Mouse (Mus musculus): ENCODE measurements around the gene Rora. TPM values are rescaled to one million over a fixed set of nuclear protein-coding genes. Genes with fewer than 3 reads are reported as not detected.

Rora gene
- polyA plus RNA-seq, 1 experiment from 2014 or later, result 6.4 TPM

- no peak overlapping the region for H3K27ac ChIP-seq (ENCODE audit: low read depth, low read length)
- H3K27me3 ChIP-seq (ENCODE audit: control insufficient read depth, insufficient read depth, low read length), result no peaks in the 10 kb centered on the region
- no peak overlapping the region for H3K4me2 ChIP-seq (replicated peaks; ENCODE audit: low read depth, low read length)
- no peak overlapping the region for H3K9ac ChIP-seq (ENCODE audit: low read depth, low read length)
- H3K4me1 ChIP-seq (ENCODE audit: control insufficient read depth, insufficient read depth, low read length), result 0 out of 2 replicates have a peak, but pooled peaks cover 5% of the 10 kb centered on the region
- no peak overlapping the region for H3K4me3 ChIP-seq (ENCODE audit: low read length)
- no peaks in the 10 kb centered on the region for H3K36me3 ChIP-seq (ENCODE audit: control insufficient read depth, insufficient read depth, low read length)
- 88% methylated on average over 8 of the region's 8 CpGs for WGBS
- ATAC-seq (ENCODE audit: low FRiP score, low TSS enrichment), result no peak
- no peaks in the 10 kb centered on the region for H3K9me3 ChIP-seq (ENCODE audit: control insufficient read depth, low read length)
These were observed 230.1 kb downstream of the Rora start for GRCm38 (mm10) chr9:68883687-68884086.

GRCm38 (mm10) chr9:68884451-68885035 lies 231.0 kb downstream of the Rora start:
- Histone ChIP-seq H3K9ac (ENCODE audit: low read depth, low read length) (no peak overlapping the region), H3K4me3 (ENCODE audit: low read length) (no peak overlapping the region)

GRCm38 (mm10) chr9:68888670-68889069 lies 235.1 kb downstream of the Rora start:
- H3K9ac ChIP-seq (ENCODE audit: low read depth, low read length), result no peak overlapping the region
- H3K9me3 ChIP-seq (ENCODE audit: control insufficient read depth, low read length), result no peaks in the 10 kb centered on the region
- H3K4me3 ChIP-seq (ENCODE audit: low read length), result no peak overlapping the region
- no peaks in the 10 kb centered on the region for H3K36me3 ChIP-seq (ENCODE audit: control insufficient read depth, insufficient read depth, low read length)
- H3K27ac ChIP-seq (ENCODE audit: low read depth, low read length), result no peak overlapping the region; the same call in 1 of the 2 replicates
- no peak overlapping the region for H3K4me2 ChIP-seq (replicated peaks; ENCODE audit: low read depth, low read length)
- H3K27me3 ChIP-seq (ENCODE audit: control insufficient read depth, insufficient read depth, low read length), result no peaks in the 10 kb centered on the region
- ATAC-seq (ENCODE audit: low FRiP score, low TSS enrichment), result peak; percentile 80; the same call in 1 of the 2 replicates
- WGBS, result 35% methylated on average over 8 of the region's 8 CpGs
- H3K4me1 ChIP-seq (ENCODE audit: control insufficient read depth, insufficient read depth, low read length), result 0 out of 2 replicates have a peak, but pooled peaks cover 3% of the 10 kb centered on the region

More at GRCm38 (mm10) chr9:68884451-68885035, 231.0 kb downstream of the Rora start:
- H3K4me2 ChIP-seq (replicated peaks; ENCODE audit: low read depth, low read length), result no peak overlapping the region
- H3K27ac ChIP-seq (ENCODE audit: low read depth, low read length), result 0 out of 2 replicates have a peak overlapping the region, but pooled peaks have one; percentile 11
- ATAC-seq (ENCODE audit: low FRiP score, low TSS enrichment), result no peak
- no peaks in the 10 kb centered on the region for H3K27me3 ChIP-seq (ENCODE audit: control insufficient read depth, insufficient read depth, low read length)
- no peaks in the 10 kb centered on the region for H3K9me3 ChIP-seq (ENCODE audit: control insufficient read depth, low read length)
- 0 out of 2 replicates have a peak, but pooled peaks cover 5% of the 10 kb centered on the region for H3K4me1 ChIP-seq (ENCODE audit: control insufficient read depth, insufficient read depth, low read length)
- 64% methylated on average over 9 of the region's 9 CpGs for WGBS
- no peaks in the 10 kb centered on the region for H3K36me3 ChIP-seq (ENCODE audit: control insufficient read depth, insufficient read depth, low read length)

DNA sequence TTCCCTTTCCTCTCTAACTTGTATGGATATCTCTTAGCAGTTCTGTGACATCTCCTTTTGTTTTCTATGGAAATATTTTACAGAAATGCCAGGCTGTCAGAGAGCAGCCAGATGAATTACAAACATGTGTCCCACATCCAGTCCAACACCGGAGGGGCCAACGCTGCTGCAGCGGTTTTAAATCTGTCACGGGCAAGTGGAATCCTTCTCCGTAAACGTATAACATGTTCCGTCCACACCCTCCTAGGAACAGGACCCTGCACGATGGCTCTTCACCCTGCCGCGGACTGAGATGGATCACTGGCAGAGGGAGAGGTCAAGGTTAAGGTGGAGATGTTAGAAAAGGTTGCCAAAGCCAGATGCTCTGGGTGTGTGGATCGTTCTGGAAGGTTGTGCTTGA lies 237.8 kb downstream of the Rora start:
- Histone ChIP-seq H3K27me3 (ENCODE audit: control insufficient read depth, insufficient read depth, low read length) (no peaks in the 10 kb centered on the region), H3K4me2 (replicated peaks; ENCODE audit: low read depth, low read length) (no peak overlapping the region), H3K9me3 (ENCODE audit: control insufficient read depth, low read length) (no peaks in the 10 kb centered on the region), H3K9ac (ENCODE audit: low read depth, low read length) (no peak overlapping the region), H3K36me3 (ENCODE audit: control insufficient read depth, insufficient read depth, low read length) (no peaks in the 10 kb centered on the region), H3K4me1 (ENCODE audit: control insufficient read depth, insufficient read depth, low read length) (no peaks in the 10 kb centered on the region), H3K27ac (ENCODE audit: low read depth, low read length) (no peak overlapping the region), H3K4me3 (ENCODE audit: low read length) (no peak overlapping the region)
- no peak for ATAC-seq (ENCODE audit: low FRiP score, low TSS enrichment)
- WGBS, result 38% methylated on average over 11 of the region's 11 CpGs

- 93% methylated on average over 4 of the region's 4 CpGs for WGBS
- no peaks in the 10 kb centered on the region for H3K4me1 ChIP-seq (ENCODE audit: control insufficient read depth, insufficient read depth, low read length)
- no peak for ATAC-seq (ENCODE audit: low FRiP score, low TSS enrichment)
These were observed 238.8 kb downstream of the Rora start for GRCm38 (mm10) chr9:68892356-68892755.

GRCm38 (mm10) chr9:68892859-68893258 lies 239.3 kb downstream of the Rora start:
- ATAC-seq (ENCODE audit: low FRiP score, low TSS enrichment), result no peak
- Histone ChIP-seq H3K9ac (ENCODE audit: low read depth, low read length) (no peak overlapping the region), H3K4me1 (ENCODE audit: control insufficient read depth, insufficient read depth, low read length) (no peaks in the 10 kb centered on the region), H3K27me3 (ENCODE audit: control insufficient read depth, insufficient read depth, low read length) (no peaks in the 10 kb centered on the region), H3K27ac (ENCODE audit: low read depth, low read length) (no peak overlapping the region), H3K4me2 (replicated peaks; ENCODE audit: low read depth, low read length) (no peak overlapping the region), H3K9me3 (ENCODE audit: control insufficient read depth, low read length) (no peaks in the 10 kb centered on the region), H3K4me3 (ENCODE audit: low read length) (no peak overlapping the region), H3K36me3 (ENCODE audit: control insufficient read depth, insufficient read depth, low read length) (no peaks in the 10 kb centered on the region)
- 52% methylated on average over 6 of the region's 6 CpGs for WGBS

More at GRCm38 (mm10) chr9:68892356-68892755, 238.8 kb downstream of the Rora start:
- no peak overlapping the region for H3K27ac ChIP-seq (ENCODE audit: low read depth, low read length)
- H3K4me2 ChIP-seq (replicated peaks; ENCODE audit: low read depth, low read length), result no peak overlapping the region
- no peaks in the 10 kb centered on the region for H3K27me3 ChIP-seq (ENCODE audit: control insufficient read depth, insufficient read depth, low read length)
- no peak overlapping the region for H3K9ac ChIP-seq (ENCODE audit: low read depth, low read length)
- H3K36me3 ChIP-seq (ENCODE audit: control insufficient read depth, insufficient read depth, low read length), result no peaks in the 10 kb centered on the region
- H3K4me3 ChIP-seq (ENCODE audit: low read length), result no peak overlapping the region
- H3K9me3 ChIP-seq (ENCODE audit: control insufficient read depth, low read length), result no peaks in the 10 kb centered on the region

DNA sequence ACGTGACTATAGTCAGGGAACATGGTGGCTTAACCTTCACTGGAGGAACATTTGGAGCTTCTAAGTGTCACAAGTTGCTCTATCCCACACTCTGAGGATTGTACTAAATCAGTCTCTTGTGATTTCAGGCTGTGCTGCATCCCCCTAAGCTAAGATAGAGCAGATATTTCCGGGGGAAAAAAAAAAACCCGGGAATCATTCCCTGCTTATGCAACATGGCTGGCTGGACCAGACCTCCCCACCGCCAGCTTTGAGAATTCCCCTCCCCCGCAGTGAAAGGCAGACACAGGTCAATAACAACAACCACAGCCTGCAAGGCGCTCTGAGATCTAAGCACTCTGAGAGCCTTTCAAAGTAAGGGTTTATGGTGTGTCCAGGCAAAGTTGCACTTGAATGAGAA lies 244.7 kb downstream of the Rora start:
- no peaks in the 10 kb centered on the region for H3K9me3 ChIP-seq (ENCODE audit: control insufficient read depth, low read length)
- no peak overlapping the region for H3K4me3 ChIP-seq (ENCODE audit: low read length)
- no peak overlapping the region for H3K9ac ChIP-seq (ENCODE audit: low read depth, low read length)
- no peaks in the 10 kb centered on the region for H3K36me3 ChIP-seq (ENCODE audit: control insufficient read depth, insufficient read depth, low read length)
- H3K4me1 ChIP-seq (ENCODE audit: control insufficient read depth, insufficient read depth, low read length), result peaks cover 4% of the 10 kb centered on the region; the same call in 1 of the 2 replicates
- H3K27me3 ChIP-seq (ENCODE audit: control insufficient read depth, insufficient read depth, low read length), result no peaks in the 10 kb centered on the region
- H3K27ac ChIP-seq (ENCODE audit: low read depth, low read length), result no peak overlapping the region
- no peak for ATAC-seq (ENCODE audit: low FRiP score, low TSS enrichment)
- no peak overlapping the region for H3K4me2 ChIP-seq (replicated peaks; ENCODE audit: low read depth, low read length)
- 57% methylated on average over 6 of the region's 6 CpGs for WGBS

GRCm38 (mm10) chr9:68899525-68900222 lies 246.1 kb downstream of the Rora start:
- H3K9ac ChIP-seq (ENCODE audit: low read depth, low read length), result no peak overlapping the region
- H3K4me1 ChIP-seq (ENCODE audit: control insufficient read depth, insufficient read depth, low read length), result peaks cover 6% of the 10 kb centered on the region
- H3K4me3 ChIP-seq (ENCODE audit: low read length), result no peak overlapping the region
- H3K9me3 ChIP-seq (ENCODE audit: control insufficient read depth, low read length), result no peaks in the 10 kb centered on the region
- H3K4me2 ChIP-seq (replicated peaks; ENCODE audit: low read depth, low read length), result no peak overlapping the region
- no peaks in the 10 kb centered on the region for H3K27me3 ChIP-seq (ENCODE audit: control insufficient read depth, insufficient read depth, low read length)
- ATAC-seq (ENCODE audit: low FRiP score, low TSS enrichment), result no peak
- no peak overlapping the region for H3K27ac ChIP-seq (ENCODE audit: low read depth, low read length)
- WGBS, result 79% methylated on average over 5 of the region's 5 CpGs
- no peaks in the 10 kb centered on the region for H3K36me3 ChIP-seq (ENCODE audit: control insufficient read depth, insufficient read depth, low read length)

DNA sequence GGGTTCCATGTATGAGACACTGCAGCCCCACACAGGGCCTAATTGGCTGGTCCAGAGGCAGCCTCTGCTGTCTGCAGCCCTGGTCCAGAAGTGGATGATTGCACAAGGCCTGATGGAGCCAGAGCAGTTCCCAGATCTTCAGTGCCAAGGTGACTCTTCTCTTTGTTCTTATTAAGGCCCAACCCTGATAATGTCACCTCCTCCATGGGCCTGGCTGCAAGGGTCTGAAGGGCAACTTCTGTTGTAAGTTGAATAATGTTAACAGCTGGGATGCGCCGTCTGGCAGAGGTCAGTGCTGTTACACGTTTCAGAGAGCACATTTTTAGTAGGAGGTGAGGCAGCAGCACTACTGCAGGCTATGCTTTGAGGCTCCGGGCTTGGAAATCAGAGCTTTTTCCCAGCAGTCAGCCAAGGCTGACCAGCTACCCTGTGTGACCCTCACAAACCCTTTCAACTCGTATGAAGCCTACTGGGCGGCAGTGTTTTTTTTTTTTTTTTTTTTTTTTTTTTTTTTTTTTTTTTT lies 252.8 kb downstream of the Rora start:
- peaks cover 8% of the 10 kb centered on the region for H3K4me1 ChIP-seq (ENCODE audit: control insufficient read depth, insufficient read depth, low read length)
- H3K4me3 ChIP-seq (ENCODE audit: low read length), result no peak overlapping the region
- H3K9me3 ChIP-seq (ENCODE audit: control insufficient read depth, low read length), result no peaks in the 10 kb centered on the region
- H3K4me2 ChIP-seq (replicated peaks; ENCODE audit: low read depth, low read length), result no peak overlapping the region
- ATAC-seq (ENCODE audit: low FRiP score, low TSS enrichment), result peak; percentile 60; the same call in 1 of the 2 replicates
- WGBS, result 27% methylated on average over 6 of the region's 6 CpGs
- no peaks in the 10 kb centered on the region for H3K36me3 ChIP-seq (ENCODE audit: control insufficient read depth, insufficient read depth, low read length)
- H3K9ac ChIP-seq (ENCODE audit: low read depth, low read length), result no peak overlapping the region
- H3K27ac ChIP-seq (ENCODE audit: low read depth, low read length), result peak overlapping the region; percentile 38; the same call in 1 of the 2 replicates
- no peaks in the 10 kb centered on the region for H3K27me3 ChIP-seq (ENCODE audit: control insufficient read depth, insufficient read depth, low read length)

Data from kidney, embryonic 14.5 days (tissue).